Mouse (Mus musculus): ENCODE results near the gene Vps13d.
A peak's percentile ranks its signal among the peaks of the same experiment; 100 is the strongest.
"Not testable (repeated sequence)": the region's sequence is repeated elsewhere in the genome, so short reads cannot be mapped to it uniquely, and the experiment has no call there.

The Vps13d gene

DNA sequence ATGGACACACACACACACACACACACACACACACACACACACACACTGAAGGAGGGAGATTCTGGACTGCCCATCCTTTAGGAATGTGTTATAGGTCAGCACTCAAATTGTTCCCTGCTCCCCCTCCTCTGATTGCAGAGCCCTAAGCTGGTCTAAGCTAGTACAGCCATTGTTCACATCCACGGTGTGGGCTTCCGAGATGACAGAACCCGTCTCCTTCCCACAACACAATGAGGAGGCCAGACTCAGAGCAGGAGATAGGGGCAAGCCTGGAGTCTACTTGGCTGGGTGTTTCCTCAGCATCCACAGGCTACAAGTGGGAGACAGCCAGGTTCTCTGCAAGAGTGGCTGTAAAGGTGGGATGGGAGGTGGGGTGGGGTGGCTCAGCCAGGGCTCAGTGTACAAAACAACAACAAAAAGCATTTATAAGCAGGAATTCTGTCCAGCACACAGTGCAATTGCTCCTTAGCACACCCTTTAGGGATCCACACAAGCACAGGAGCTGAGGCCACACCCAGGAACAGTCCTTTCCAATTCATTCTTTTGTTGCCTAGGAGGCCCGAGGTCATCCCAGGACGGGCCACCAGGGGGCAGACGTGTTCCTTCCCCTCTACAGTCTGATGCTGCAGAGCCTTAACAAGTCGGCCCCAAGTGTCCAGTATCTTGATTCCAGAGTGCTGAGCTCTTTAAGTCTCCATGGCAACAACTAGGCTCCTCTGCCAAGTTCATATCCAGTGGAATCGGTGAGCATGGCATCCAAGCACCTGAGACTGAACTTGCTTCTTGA is 19.4 kb upstream of the Vps13d start:
- DNase-seq (ENCODE audit: low read depth in 2 of 2, low spot score in 2 of 2) = peak; percentile 88 to 92

DNA sequence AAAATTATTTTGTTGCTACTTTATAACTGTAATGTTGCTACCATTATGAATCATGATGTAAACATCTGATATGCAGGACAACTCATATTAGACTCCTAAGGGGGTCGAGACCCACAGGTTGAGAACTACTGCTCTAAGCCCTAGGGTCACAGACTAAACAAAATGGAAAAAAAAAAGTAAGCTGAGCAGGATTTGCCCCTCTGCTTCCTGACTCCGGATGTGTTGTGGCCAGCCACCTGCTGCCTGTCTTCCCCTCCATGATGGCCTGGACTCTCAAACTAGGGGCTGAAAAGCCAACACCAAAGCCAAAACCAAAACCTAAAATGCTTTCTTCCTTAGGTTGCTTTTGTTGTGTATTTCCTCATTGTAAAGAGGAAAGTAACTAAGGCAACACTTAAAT is 16.3 kb upstream of the Vps13d start:
- DNase-seq (ENCODE audit: low read depth in 2 of 2, low spot score in 2 of 2) = no peak

DNA sequence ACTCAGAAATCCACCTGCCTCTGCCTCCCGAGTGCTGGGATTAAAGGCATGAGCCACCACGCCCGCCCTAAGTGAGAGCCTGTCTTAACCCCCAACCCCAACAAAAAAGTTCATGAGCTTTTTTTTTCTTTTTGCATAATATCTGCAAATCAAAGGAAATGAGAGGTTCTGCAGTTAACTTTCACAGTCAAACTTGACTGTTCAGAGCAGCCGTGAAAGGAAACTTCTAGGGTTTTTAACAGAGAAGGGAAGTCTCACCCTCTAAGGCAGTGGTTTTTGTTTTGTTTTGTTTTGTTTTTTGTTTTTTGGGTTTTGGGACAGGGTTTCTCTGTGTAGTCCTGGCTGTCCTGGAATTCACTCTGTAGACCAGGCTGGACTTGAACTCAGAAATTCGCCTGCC is 15.8 kb upstream of the Vps13d start:
- no peak for DNase-seq (ENCODE audit: low read depth in 2 of 2, low spot score in 2 of 2)

DNA sequence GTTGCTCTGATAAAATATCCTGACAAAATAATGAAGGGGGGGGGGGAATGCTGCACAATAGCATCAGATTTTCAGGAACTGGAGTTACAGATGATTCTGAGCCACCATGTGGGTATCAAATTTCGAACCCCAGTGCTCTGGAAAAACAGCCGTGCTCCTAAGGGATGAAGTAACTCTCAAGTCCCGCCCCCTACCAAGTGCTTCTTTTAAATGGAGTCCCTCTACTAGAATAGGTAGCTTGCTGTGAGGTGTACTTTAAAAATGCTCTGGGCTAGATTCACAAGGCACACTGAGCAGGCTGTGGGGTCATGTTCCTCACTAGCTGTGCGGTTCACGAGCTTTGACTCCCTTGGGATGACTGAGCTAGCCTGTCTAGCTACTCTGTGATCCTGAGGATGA is 14.9 kb upstream of the Vps13d start:
- no peak for DNase-seq (ENCODE audit: low read depth in 2 of 2, low spot score in 2 of 2)

DNA sequence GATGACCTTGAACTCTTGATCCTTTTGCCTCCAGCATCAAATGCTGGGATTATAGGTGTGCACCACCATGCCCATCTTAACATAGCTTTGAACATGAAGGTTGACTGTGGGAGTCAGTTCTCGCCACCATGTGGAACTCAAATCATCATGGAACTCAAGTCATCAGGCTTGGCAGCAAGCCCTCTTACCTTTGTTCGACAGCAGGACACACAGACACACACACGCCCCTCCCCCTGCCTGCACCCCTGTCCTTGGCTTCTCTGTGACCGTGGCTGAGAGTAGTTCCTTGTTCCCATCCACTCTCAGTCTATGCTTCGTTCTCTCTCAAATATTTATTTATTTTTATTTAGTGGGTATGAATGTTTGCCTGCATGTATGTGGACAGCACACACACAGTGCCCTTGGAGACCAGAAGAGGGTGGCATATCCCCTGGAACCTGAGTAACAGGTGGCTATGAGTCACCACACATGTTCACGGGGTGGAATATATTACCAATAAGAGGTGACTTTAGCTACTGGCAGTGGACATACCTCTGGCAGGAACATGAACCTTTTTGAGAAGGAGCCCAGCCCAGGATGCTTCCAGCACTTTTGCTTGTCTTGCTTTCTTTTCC is 14.4 kb upstream of the Vps13d start:
- no peak for DNase-seq (ENCODE audit: low read depth in 2 of 2, low spot score in 2 of 2)

DNA sequence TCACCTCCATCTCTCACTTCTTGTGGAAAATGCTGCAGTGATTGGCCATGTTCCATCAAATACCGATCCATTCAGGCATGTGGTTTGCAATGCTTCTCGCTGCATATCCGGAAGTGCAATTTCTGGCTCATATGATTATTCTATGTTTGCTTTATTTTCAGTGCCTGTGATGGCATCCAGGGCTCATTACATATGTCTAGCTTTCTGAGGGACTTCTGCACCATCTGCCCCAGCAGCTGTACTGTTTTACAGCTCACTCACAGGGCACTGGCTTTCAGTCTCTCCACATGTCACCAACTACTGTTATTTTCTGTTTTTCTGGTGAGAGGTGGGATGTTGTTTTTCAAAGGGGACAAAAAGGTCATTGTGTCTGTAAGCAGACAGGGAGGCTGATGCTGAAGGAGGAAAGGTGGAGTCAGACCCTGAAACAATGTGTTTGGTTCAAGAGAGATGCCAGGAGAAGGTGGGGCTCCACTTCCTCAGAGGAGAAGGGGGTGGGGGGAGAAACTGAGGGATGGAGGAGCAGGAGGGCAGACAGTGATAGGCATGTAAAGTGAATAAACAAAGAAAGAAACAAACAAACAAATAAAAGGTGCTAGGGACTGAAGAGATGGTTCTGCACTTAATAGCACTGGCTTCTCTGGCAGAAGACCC is 13.0 kb upstream of the Vps13d start:
- no peak for DNase-seq (ENCODE audit: low read depth in 2 of 2, low spot score in 2 of 2)

DNA sequence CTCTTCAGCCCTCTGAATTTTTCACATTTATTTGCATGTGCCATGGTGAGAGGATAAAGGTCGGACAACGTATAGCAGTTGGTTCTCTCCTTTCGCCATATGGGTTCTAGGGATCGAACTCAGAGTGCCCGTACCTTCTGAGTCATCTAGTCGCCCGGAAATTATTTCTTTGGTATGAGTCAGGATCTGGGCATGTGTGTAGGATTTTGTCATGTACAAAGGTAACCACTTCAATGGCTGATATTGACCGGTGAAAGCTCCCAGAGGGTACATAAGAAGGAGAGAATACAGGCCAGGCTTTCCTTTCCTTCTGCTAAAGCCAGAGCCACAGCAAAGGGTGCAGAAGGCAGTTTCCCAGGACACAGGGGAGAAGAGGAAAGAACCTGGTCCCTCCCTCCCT is 10.0 kb upstream of the Vps13d start:
- no peak for DNase-seq (ENCODE audit: low read depth in 2 of 2, low spot score in 2 of 2)

DNA sequence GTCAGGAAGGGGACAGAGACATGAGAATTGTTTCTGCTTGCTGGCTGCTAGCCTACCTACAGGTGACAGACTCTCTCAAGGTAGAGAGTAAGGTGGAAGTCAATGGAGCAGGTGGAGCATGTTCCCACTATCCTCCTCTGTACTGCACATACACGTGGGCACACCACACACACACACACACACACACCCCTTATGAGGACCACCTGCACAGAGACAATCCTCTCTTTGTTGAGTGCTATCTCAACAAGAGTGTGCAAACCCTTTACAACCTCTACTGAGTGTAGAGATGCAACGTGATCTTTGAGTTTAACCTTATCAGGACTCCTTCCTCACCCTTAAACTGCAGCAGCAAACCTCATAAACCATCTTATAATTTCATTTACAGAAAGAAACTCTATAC is 8.5 kb upstream of the Vps13d start:
- no peak for DNase-seq (ENCODE audit: low read depth in 2 of 2, low spot score in 2 of 2)

DNA sequence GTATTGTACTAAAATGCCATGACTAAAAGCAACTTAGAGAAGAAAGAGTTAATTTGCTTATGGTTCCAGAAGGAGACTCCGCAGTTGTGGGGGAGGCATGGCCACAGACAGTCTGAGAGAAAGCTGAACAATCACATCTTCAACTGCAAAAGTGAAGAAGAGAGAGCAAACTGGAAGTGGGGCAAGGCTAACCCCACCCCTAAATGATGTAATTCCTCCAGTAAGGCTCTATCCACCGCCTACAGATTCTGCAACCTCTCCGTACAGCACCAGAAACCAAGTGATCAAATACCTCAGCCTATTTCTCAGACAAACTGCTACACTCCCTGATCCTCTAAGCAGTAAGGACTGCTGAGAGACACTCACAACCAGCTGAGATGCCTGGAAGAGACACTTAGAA is 6.6 kb upstream of the Vps13d start:
- no peak for DNase-seq (ENCODE audit: low read depth in 2 of 2, low spot score in 2 of 2)

DNA sequence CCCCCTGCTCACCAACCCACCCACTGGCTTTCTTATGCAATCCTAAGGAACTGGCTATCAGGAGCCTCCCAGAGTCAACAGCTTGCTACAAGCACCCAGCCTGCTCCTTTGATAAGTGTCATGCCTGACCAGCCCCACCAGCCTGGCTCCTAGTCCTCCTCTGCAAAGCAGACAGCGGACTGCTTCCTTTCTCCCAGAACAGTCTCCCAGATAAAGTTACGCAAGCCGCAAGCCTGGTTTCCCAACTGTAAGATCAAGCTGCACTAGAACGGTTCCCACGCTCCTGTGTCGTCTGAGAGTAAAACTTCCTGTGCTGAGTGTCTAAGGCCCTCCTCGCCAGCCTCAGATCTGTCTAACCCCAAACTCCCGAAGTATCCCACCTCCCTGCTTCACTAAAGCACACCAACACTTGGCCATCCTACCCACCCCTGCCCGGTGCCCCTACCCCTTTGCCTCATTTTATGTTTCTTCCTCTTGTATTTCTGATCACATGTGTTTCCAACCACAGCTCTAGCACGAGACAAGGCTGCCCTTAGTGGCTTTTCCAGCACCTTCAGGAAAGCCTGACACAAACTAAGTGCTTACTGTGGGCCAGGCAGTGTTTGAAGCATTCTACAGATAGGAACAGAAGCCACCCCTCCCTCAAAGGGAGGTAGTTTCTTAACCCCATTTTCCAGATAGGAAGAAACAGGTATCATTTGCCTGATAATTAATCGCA is 5.3 kb upstream of the Vps13d start:
- DNase-seq (ENCODE audit: low read depth in 2 of 2, low spot score in 2 of 2) = no peak

DNA sequence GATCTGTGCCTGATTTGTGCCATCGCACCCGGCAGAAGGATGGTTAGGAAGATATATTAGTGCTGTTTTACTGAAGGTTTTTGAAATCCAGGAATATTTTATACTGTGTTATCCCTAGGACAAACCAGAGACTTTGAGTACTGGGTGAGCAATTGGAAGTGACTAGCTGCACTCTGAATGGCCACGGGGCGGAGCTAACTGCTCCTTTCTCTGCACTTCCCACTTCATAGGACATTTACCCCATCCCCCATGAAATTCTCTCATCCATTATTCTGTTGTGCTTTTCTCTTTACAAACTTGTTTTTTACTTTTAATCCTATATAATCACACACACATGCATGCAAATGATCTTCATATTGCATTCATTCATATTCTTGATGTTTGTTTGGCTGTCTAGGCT is 1.8 kb upstream of the Vps13d start:
- DNase-seq (ENCODE audit: low read depth in 2 of 2, low spot score in 2 of 2) = no peak

DNA sequence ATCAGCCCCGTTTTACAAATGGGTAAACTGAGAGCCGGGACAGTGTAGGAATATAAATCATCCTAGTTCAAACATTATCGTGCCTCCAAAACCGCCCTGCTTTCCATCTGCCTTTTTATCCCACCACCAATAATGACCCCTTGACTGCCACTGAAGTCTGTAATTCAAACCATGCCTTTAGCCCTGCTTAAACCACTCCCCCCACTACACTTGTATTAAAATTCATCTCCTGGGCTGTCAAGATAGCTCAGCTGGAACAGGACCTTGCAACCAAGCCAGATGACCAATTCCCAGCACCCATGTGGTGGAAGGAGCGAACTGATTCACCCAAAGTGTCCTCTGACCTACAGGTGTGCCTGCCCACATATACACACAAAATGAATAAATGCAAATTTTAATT is 367 bp upstream of the Vps13d start:
- DNase-seq (ENCODE audit: low read depth in 2 of 2, low spot score in 2 of 2) = no peak

DNA sequence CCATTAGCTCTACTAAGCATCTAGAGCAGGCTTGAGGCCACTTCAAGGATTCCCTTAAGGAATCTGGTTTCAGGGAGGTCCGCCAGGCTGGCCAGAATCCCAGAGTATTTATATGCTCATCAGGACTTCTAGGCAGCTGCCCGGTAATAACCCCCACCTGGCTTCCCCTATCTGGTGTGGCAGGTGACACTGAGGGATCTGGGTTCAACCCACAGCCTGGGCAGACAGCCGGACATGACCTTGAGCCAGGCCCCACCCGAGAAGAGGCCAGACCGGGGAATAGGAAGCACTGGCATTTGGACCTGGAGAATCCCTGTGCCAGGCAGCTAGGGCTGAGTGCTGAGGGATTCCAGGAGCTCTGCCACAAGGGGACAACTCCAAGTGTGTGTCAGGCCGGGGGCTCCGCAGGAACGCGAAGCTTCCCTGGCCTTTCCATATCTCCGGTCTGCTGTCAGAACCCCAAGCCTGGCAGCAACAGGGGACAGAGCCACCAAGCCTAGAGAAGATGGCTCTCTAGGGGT is 754 bp downstream of the Vps13d start:
- DNase-seq (ENCODE audit: low read depth in 2 of 2, low spot score in 2 of 2) = no peak

DNA sequence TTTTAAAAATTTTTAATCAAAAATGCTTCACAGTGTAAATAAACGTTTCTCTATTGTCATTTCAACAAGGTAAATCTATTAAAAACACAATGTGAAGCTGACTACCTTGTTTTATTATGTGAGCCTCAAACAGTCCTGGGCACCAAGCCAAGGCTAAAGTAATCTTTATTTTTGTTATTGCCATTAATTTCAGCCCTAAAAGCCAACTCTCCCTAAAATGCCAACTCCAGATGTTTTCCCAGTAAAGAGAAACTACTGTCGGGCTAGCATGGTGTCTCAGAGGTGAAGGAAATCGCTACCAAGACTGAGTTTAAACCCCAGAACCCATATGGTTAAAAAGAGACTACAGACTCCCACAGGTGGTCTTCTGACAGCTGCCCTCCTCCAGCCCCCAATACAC is 1.4 kb downstream of the Vps13d start:
- DNase-seq (ENCODE audit: low read depth in 2 of 2, low spot score in 2 of 2) = no peak

DNA sequence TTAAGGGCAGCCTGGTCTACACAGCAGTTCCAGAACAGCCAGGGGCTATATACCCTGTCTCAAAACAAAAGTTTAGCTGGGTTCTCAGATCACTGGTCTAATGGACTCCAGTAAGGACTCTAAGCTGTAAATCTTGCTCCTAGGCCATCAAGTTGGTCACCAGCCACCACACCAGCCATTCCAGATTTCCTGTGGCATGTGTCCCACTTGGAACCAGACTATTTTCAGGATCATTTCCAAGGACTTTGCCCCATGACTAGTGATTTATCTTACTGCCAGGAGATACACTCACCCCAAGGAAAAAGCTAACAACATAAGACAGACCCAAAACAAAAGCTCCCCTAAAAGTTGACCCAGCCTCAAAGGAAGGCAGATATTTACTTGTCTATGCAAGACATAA is 2.1 kb downstream of the Vps13d start:
- DNase-seq (ENCODE audit: low read depth in 2 of 2, low spot score in 2 of 2) = no peak

DNA sequence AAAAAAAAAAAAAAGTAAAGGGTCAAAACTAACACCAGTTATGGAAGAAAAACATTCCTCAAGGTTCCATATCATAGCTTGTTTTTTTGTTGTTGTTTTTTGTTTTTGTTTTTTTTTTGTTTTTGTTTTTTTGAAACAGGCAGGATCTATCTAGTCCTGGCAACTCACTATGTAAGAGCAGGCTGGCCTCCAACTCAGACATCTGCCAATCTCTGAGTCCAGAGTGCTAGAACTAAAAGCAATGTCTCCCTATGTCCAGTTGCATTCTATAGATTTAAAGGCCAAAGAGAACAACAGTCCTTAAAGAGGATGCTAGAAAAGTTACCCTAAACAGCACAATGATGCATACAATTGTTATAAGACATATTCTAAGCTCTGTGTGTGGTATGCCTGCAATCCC is 6.2 kb downstream of the Vps13d start:
- no peak for DNase-seq (ENCODE audit: low read depth in 2 of 2, low spot score in 2 of 2)

DNA sequence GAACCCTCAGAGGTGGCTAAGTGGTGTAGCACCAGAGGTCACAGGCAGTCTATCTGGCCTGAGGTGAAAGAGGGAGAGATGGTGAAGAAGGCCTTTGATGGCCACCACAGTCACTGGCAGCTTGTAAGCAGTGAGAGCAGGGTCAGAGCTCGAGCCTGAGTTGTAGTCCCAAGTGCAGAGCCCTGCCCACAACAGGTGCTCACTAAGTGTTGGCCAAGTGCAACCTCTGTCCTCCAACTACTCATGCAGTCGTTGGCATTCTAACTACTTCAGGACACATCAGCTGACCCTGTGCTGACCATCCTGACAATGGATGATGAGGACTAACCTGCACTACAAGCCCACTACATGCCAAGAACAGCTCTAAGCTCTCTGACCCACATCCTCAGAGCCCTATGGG is 7.2 kb downstream of the Vps13d start:
- DNase-seq (ENCODE audit: low read depth in 2 of 2, low spot score in 2 of 2) = no peak

DNA sequence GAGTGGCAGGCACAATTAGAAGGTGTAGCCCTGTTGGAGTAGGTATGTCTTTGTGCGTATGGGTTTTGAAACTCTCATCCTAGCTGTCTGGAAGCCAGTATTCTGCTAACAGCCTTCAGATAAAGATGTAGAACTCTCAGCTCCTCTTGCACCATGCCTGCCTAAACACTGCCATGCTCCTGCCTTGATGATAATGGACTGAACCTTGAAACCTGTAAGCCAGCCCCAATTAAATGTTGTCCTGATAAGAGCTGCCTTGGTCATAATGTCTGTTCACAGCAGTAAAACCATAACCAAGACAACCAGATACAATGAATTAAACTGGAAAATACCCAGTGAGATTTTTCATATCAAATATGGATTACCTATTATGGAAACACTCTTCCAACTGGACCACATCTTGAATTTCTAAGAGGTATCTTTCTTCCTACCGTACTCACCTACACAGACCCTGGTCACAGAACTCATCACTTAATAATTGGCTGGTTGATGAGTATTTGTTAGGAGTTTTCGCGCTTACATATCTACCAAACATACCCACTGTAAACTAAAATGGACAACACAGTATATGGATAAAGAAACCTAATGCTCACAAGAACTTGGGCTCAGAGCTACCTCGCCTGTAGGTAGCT is 15.8 kb downstream of the Vps13d start:
- no peak for DNase-seq (ENCODE audit: low read depth in 2 of 2, low spot score in 2 of 2)

DNA sequence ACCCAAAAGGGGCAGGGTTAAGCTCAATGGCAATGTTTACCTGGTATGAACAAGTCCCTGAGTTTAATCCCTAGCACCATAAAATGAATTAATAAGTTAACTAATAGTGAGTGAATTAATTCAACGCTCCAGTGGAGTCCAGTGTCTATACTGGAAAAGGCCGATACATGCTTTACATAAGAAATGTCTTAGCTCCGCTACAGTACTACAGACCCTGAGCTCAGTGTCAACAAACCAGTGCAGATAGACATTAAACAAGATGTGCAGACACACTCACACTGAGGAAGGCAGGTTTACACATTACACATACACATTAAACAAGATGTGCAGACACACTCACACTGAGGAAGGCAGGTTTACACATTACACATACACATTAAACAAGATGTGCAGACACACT is 29.3 kb downstream of the Vps13d start:
- DNase-seq (ENCODE audit: low read depth in 2 of 2, low spot score in 2 of 2) = not testable (repeated sequence)

DNA sequence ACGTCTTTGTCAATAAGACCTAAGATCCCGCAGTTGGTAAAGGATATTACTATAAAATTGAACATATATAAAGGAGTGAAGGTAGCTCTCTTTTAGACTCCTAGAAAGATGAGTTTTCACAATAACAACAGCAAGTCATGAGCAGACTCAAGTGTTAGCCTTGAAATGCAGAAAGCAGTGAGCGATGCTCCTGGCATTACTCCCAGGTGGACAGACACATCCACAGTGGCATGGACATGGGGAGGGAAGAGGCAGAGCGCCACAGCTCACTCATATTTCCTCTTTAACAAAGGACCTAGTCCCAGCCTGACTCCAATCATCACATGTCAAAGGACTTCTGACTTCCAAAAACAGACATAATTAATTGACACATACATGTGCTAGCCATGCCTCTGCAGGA is 30.7 kb downstream of the Vps13d start:
- no peak for DNase-seq (ENCODE audit: low read depth in 2 of 2, low spot score in 2 of 2)

DNA sequence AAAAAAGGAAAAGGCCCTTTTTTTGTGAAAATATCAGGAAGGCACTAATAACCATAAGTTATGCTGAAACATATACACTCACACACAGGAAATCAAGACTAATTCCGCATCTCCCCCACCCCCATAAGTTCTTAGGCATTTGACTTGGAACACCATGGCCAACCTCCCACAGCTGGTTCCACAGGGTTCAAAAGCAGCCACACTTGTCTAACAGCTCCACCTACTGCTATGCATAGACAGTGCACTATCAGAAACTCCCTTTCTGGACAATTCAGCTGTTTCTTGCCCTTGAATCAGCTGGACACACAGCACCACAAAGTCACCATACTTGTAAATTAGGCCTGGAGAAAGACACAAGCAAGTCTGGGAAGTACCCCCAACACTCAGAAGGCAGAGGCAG is 33.6 kb downstream of the Vps13d start:
- no peak for DNase-seq (ENCODE audit: low read depth in 2 of 2, low spot score in 2 of 2)

Data from CD8-positive naive resting alpha-beta T cell, adult 2 months (primary cell).